Mouse (Mus musculus) inflammation-experienced regulatory T-cells, adult 6 months (primary cell): ENCODE data around the gene Cdk13. TPM values are rescaled to one million over a fixed set of nuclear protein-coding genes. Genes with fewer than 3 reads are reported as not detected.

ENCODE experiments used
- ATAC-seq: one replicate; pipeline ENCODE4 v1.8.0; 2017
- polyA plus RNA-seq, 3 experiments: library from polyadenylated mRNA; unstranded; fragments of 100-300 nt; shearing (Covaris generic); gene quantifications; one replicate each; pipeline ENCODE4 v1.2.1; 2017

The Cdk13 gene
- polyA plus RNA-seq, 3 experiments from 2014 or later: 18.0 to 24.4 (median 23.2) TPM

GRCm38 (mm10) chr13:17754997-17755396 is 49.9 kb downstream of the Cdk13 start:
- ATAC-seq: no peak

DNA sequence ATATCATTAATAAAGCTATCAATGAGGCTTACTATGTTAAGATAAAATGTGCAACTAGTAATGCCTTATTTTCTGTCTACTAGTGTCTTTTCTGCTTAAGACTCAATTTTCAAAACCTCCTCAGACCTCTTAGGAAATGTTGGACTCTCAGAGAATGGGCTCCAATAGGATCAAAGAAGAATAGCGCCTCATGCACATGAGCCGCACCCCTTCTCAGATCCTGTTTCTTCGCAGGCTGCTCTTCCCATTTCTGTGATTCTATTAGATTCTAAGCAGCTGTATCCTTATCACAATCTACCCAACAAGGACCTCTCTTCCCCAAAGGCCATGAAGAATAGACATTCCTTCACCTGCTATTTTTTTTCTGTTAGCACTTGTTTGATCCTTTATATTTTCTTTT is 76.1 kb downstream of the Cdk13 start:
- no peak for ATAC-seq

- no peak for ATAC-seq
These were observed 77.0 kb downstream of the Cdk13 start for GRCm38 (mm10) chr13:17727922-17728321.

DNA sequence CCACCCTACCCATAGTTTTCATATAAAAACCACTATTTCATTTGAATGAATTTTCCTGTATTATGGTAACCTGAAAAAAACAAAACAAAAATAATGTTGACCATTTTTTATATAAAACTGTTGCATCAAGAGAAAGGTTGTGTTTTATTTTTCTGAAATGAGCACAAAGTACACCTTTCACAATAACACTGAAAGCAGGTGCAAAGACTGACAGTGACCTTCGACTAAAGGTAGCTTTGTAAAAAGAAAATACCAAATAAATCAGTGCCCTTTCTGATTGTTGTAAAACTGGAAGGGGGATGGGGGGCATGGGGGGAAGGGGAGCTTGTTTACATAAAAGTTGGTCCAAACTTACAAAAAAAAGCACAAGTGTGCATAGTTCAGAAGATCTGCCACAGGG is 87.5 kb downstream of the Cdk13 start:
- no peak for ATAC-seq

DNA sequence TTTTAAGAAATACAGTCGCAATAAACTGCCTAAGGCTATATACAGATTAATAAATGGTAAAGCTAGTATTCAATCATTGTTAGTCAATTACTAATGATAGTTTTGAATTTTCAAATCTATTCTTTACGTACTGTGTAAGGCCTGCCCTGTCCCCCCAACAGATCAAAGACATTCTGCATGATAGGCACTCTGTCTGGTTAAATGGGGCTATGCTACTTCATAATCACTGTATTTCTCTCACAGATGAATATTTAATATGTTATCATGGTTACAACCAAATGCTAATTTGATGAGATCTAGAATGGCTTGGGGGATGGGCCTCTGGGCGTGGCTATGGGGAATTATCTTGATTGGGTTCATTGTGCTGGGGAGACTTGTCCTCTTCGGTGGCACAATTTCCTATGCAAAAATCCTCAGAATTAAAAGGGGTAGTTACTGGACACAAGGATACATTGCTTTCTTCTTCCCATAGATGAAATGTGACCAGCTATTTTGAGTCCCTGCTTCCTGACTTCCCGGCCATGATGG is 96.0 kb downstream of the Cdk13 start:
- no peak for ATAC-seq

GRCm38 (mm10) chr13:17705188-17705826 is 99.6 kb downstream of the Cdk13 start:
- no peak for ATAC-seq

GRCm38 (mm10) chr13:17702311-17702710 is 102.6 kb downstream of the Cdk13 start:
- ATAC-seq: no peak

- ATAC-seq: no peak
These were observed 103.6 kb downstream of the Cdk13 start for GRCm38 (mm10) chr13:17701322-17701721.

GRCm38 (mm10) chr13:17700090-17700715 is 104.7 kb downstream of the Cdk13 start:
- no peak for ATAC-seq

DNA sequence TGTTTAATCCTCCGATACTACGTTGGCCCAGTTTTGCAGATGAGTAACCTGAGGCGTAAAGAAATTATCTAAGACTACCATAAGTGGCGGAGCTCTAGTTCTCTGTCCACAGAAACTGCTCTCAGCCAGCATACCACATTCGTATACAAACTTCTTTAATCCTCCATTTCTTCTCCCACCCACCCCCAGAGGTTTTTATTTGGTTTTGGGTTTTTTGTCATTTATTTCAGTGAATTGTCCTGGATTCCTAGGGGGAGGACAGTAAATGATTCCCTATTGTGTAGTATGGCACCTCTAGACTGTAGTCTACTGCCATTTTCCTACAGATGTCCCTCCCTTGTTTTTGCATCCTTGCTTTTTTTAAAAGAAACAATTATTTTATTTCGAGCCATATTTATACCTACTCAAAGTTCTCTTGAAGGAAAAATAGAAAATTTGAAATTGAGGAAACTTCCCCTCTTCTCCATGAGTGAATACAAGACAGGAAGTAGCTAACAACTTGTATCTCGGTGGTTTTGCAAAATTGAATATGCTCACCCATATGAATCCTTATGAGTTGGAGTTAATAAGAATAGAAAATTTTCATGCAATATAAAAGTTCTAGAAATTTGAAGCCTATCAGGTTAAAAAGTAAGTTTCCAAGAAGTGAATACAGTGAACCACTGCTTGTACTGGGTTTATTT is 108.9 kb downstream of the Cdk13 start:
- ATAC-seq: no peak

DNA sequence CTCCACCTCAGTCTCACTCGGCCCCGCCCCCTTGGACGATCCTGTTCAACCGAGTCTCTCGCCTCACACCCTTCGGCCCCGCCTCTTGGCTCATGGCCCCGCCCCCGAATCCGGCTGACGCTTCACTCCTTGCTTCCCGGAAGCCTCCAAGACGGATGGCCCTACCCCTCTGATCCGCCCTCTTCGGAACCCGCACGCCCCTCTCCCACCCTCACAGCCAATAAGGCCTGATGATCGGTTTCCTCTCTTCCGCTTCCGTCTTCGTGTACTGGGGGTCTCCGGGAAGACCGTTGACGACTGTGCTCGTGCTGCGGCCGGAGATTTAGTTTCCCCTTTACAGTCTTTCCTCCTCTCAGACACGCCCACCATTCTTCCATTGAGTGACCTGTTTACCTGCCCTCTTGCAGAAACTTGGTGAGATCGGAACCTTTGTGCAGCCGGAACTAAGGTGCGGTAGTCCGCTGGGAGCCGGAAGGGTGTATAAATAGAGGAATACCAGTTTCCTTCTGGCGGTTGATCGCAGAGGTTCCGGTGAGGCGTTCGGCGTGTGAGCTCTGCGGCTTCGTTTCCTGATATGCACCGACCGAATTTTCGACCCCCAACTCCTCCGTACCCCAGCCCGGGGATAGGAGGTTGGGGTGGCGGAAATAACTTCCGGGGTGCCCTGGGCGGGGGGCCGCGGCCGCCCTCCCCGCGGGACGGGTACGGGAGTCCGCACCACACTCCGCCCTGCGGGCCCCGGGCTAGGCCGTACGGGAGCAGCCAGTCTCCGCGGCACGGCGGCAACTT is 109.8 kb downstream of the Cdk13 start, which contains the start of the genes Mplkip and Sugct:
Gene Mplkip (plus strand): TSS at position 282 of the 789 bp plus-strand sequence.
Gene Sugct (minus strand): TSS at position 643 of the 789 bp plus-strand sequence.
- ATAC-seq: peak; percentile 91

DNA sequence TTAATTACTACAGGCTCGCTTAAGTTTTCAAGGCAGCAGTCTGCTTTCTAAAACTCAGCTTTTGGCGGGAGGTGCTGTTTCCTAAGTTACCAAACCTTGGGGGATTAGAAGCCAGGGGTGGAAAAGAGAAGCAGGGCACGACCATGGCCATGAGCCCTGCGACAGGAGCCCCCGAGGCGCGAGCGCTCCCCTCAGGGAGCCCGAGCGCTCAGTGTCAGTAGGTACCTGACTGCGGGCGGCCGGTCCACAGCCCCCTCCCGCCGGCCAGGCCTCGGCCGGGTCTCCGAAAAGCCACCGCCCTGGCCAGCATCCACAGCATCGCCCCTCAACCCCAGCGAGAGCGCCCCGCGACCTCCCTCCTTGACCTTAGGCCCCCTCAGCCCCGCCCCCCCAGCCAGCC is 110.5 kb downstream of the Cdk13 start:
- ATAC-seq: no peak

- no peak for ATAC-seq
These were observed 111.1 kb downstream of the Cdk13 start for GRCm38 (mm10) chr13:17693816-17694215.

GRCm38 (mm10) chr13:17691436-17691835 is 113.5 kb downstream of the Cdk13 start:
- no peak for ATAC-seq

DNA sequence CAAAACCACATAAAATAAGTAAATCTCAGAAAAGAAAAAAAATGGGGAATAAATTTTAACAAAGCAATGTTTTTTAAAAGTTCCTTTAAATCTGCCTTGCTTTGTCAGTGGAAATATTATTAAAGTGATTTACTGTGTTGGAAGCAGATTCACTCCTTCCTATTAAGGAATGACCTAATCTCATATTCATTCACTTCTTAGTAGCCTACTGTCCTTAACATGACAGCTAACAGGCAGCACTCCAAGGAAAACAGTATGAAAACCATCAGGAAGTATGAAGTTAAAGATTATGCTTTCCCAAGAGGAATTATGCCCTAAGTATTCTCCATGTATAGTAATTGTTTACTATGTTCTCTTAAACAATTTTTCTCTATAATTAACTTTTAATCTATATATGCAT is 114.2 kb downstream of the Cdk13 start:
- no peak for ATAC-seq

GRCm38 (mm10) chr13:17689461-17689860 is 115.4 kb downstream of the Cdk13 start:
- no peak for ATAC-seq

- no peak for ATAC-seq
These were observed 133.8 kb downstream of the Cdk13 start for GRCm38 (mm10) chr13:17671122-17671521.

- no peak for ATAC-seq
These were observed 137.5 kb downstream of the Cdk13 start for GRCm38 (mm10) chr13:17667380-17667779.
